Mouse (Mus musculus): ENCODE measurements around the gene Nr4a2.

DNA sequence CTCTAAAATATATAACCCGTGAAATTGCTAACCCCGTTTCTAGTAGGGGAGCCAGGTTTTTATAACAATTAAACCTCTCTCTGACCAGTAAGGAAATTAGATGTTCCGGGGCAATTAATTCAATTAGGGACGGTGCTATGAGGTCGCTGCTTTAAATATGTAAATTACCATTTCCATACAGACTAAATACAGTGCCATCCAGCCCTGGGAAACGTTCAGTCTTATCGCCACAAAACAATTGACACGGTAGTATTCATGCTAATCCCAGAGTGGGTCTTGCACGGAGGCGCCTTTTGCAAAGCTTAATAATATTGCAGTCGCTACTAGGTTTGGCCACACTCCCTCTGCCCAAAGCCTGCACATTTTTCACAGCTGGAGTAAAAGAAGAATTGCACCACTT lies 14.5 kb downstream of the Nr4a2 start:
- no peak for TF ChIP-seq POLR2A (IDR thresholded peaks at IDR 0.05; ENCODE audit: insufficient read depth, low read depth, low read length)
- TF ChIP-seq CTCF (IDR thresholded peaks at IDR 0.05; ENCODE audit: insufficient read depth, low read depth, low read length): no peak
